Mouse (Mus musculus) thymus, postnatal 14 days (tissue): ENCODE measurements at regions not wholly inside any gene's neighbourhood (a gene's known extent, or its start where the extent isn't known, plus 50 kb on each side); places are given as distances from the start of the nearest gene placed in this dataset.

Experiments
- DNase-seq: peaks from one replicate; pipeline ENCODE4 v3.0.0; 2021

GRCm38 (mm10) chr10:21740256-21740655, 141.7 kb upstream of the Sgk1 start:
- DNase-seq, result no peak

GRCm38 (mm10) chr10:21741575-21741974, 140.4 kb upstream of the Sgk1 start:
- DNase-seq, result no peak

- no peak for DNase-seq
Measured at GRCm38 (mm10) chr10:21741976-21742745, 139.8 kb upstream of the Sgk1 start.

GRCm38 (mm10) chr10:21743396-21743795, 138.6 kb upstream of the Sgk1 start:
- no peak for DNase-seq

- no peak for DNase-seq
Measured at GRCm38 (mm10) chr10:21744341-21744955, 137.5 kb upstream of the Sgk1 start.

GRCm38 (mm10) chr10:21745940-21746487, 136.0 kb upstream of the Sgk1 start:
- DNase-seq, result no peak

- DNase-seq, result no peak
Measured at GRCm38 (mm10) chr10:21746713-21747112, 135.3 kb upstream of the Sgk1 start.

GRCm38 (mm10) chr10:21751326-21751725, 130.7 kb upstream of the Sgk1 start:
- DNase-seq, result no peak

GRCm38 (mm10) chr10:21752392-21752791, 129.6 kb upstream of the Sgk1 start:
- DNase-seq, result no peak

- DNase-seq, result no peak
Measured at GRCm38 (mm10) chr10:21754763-21755548, 127.0 kb upstream of the Sgk1 start.

- no peak for DNase-seq
Measured at GRCm38 (mm10) chr10:21755717-21756116, 126.3 kb upstream of the Sgk1 start.

GRCm38 (mm10) chr10:21756811-21757210, 125.2 kb upstream of the Sgk1 start:
- no peak for DNase-seq

GRCm38 (mm10) chr10:21758122-21758521, 123.9 kb upstream of the Sgk1 start:
- DNase-seq, result no peak

GRCm38 (mm10) chr10:21762516-21762915, 119.5 kb upstream of the Sgk1 start:
- DNase-seq, result no peak

GRCm38 (mm10) chr10:21763017-21763964, 118.7 kb upstream of the Sgk1 start:
- DNase-seq, result no peak

GRCm38 (mm10) chr10:21764090-21764489, 117.9 kb upstream of the Sgk1 start:
- DNase-seq, result no peak

GRCm38 (mm10) chr10:21764891-21765290, 117.1 kb upstream of the Sgk1 start:
- DNase-seq, result no peak

- DNase-seq, result no peak
Measured at GRCm38 (mm10) chr10:21773548-21773947, 108.4 kb upstream of the Sgk1 start.

- no peak for DNase-seq
Measured at GRCm38 (mm10) chr10:21775441-21775840, 106.5 kb upstream of the Sgk1 start.

- no peak for DNase-seq
Measured at GRCm38 (mm10) chr10:21775911-21776761, 105.8 kb upstream of the Sgk1 start.

- no peak for DNase-seq
Measured at GRCm38 (mm10) chr10:21776762-21777080, 105.3 kb upstream of the Sgk1 start.
